Mouse (Mus musculus) embryonic facial prominence, embryonic 15.5 days (tissue): ENCODE measurements at regions not wholly inside any gene's neighbourhood (a gene's known extent, or its start where the extent isn't known, plus 50 kb on each side); places are given as distances from the start of the nearest gene placed in this dataset.

ENCODE experiments used
- ATAC-seq: fragments of 200-750 bp; cut with Nextera tagmentation; 2 replicates; pipeline ENCODE4 v1.8.0; 2017; ENCODE audit warnings: low read depth, moderate TSS enrichment; ENCODE audit not compliant: insufficient number of reproducible peaks, low FRiP score, low TSS enrichment
- H3K27ac ChIP-seq: fragments of 300-500 bp; sonication (generic); replicated peaks from 2 replicates; pipeline ENCODE4 v1.5.1; 2015; ENCODE audit warnings: mild to moderate bottlenecking, inconsistent platforms
- H3K27me3 ChIP-seq: fragments of 300-500 bp; sonication (generic); 2 replicates; pipeline ENCODE4 v1.6.1; 2015; ENCODE audit warnings: inconsistent platforms
- H3K36me3 ChIP-seq: fragments of 300-500 bp; sonication (generic); 2 replicates; pipeline ENCODE4 v1.6.1; 2015; ENCODE audit warnings: mild to moderate bottlenecking, inconsistent platforms
- H3K4me1 ChIP-seq: fragments of 300-500 bp; sonication (generic); 2 replicates; pipeline ENCODE4 v1.6.1; 2015; ENCODE audit warnings: inconsistent platforms
- H3K4me2 ChIP-seq: fragments of 300-500 bp; sonication (generic); replicated peaks from 2 replicates; pipeline ENCODE4 v1.6.1; 2015; ENCODE audit warnings: mild to moderate bottlenecking, inconsistent platforms
- H3K4me3 ChIP-seq: fragments of 300-500 bp; sonication (generic); replicated peaks from 2 replicates; pipeline ENCODE4 v1.5.1; 2015; ENCODE audit warnings: mild to moderate bottlenecking, inconsistent platforms
- H3K9ac ChIP-seq: fragments of 300-500 bp; sonication (generic); 2 replicates; pipeline ENCODE4 v1.6.1; 2015; ENCODE audit warnings: inconsistent platforms
- H3K9me3 ChIP-seq: fragments of 300-500 bp; sonication (generic); replicated peaks from 2 replicates; pipeline ENCODE4 v1.6.1; 2016; ENCODE audit warnings: inconsistent platforms
- WGBS: fragments of 180-500 bp; shearing (Covaris S2); methylation state at CpG from one replicate; pipeline ENCODE4 v1.1.7; 2015; 5-methylcytosine and 5-hydroxymethylcytosine counted together

GRCm38 (mm10) chr5:111506821-111507220 is 89.7 kb downstream of the Mn1 start:
- H3K4me3 ChIP-seq: no peak overlapping the region
- 0 out of 2 replicates have a peak, but pooled peaks cover 3% of the 10 kb centered on the region for H3K27me3 ChIP-seq
- H3K9me3 ChIP-seq: no peaks in the 10 kb centered on the region
- 0 out of 2 replicates have a peak, but pooled peaks have one; percentile 30 for ATAC-seq
- H3K9ac ChIP-seq: no peak overlapping the region
- no peak overlapping the region for H3K27ac ChIP-seq
- 56% methylated on average over 6 of the region's 6 CpGs for WGBS
- no peak overlapping the region for H3K4me2 ChIP-seq
- peaks cover 37% of the 10 kb centered on the region for H3K4me1 ChIP-seq
- no peaks in the 10 kb centered on the region for H3K36me3 ChIP-seq

- Histone ChIP-seq H3K9me3 (no peaks in the 10 kb centered on the region), H3K4me2 (no peak overlapping the region), H3K4me1 (peaks cover 42% of the 10 kb centered on the region), H3K27ac (no peak overlapping the region), H3K4me3 (no peak overlapping the region), H3K36me3 (no peaks in the 10 kb centered on the region), H3K27me3 (0 out of 2 replicates have a peak, but pooled peaks cover 3% of the 10 kb centered on the region), H3K9ac (no peak overlapping the region)
- ATAC-seq: no peak
- 100% methylated on average over 2 of the region's 2 CpGs for WGBS
Measured at GRCm38 (mm10) chr5:111507332-111507731, 90.2 kb downstream of the Mn1 start.

- ATAC-seq: 0 out of 2 replicates have a peak, but pooled peaks have one; percentile 32
- H3K27me3 ChIP-seq: 0 out of 2 replicates have a peak, but pooled peaks cover 3% of the 10 kb centered on the region
- H3K4me1 ChIP-seq: peaks cover 50% of the 10 kb centered on the region
- WGBS: 3% methylated on average over 21 of the region's 21 CpGs
- no peaks in the 10 kb centered on the region for H3K9me3 ChIP-seq
- no peaks in the 10 kb centered on the region for H3K36me3 ChIP-seq
- H3K4me2 ChIP-seq: peak overlapping the region; percentile 45
- H3K27ac ChIP-seq: 0 out of 2 replicates have a peak overlapping the region, but pooled peaks have one; percentile 7
- peak overlapping the region; percentile 26 for H3K4me3 ChIP-seq
- H3K9ac ChIP-seq: no peak overlapping the region
Measured at GRCm38 (mm10) chr5:111509014-111509561, 91.9 kb downstream of the Mn1 start.

- peaks cover 50% of the 10 kb centered on the region for H3K4me1 ChIP-seq
Measured at GRCm38 (mm10) chr5:111509575-111510057, 92.5 kb downstream of the Mn1 start.

GRCm38 (mm10) chr5:111510183-111510878 is 93.2 kb downstream of the Mn1 start:
- Histone ChIP-seq H3K9me3 (no peaks in the 10 kb centered on the region), H3K36me3 (no peaks in the 10 kb centered on the region), H3K27ac (no peak overlapping the region), H3K9ac (no peak overlapping the region), H3K4me2 (no peak overlapping the region), H3K4me3 (no peak overlapping the region), H3K27me3 (0 out of 2 replicates have a peak, but pooled peaks cover 3% of the 10 kb centered on the region), H3K4me1 (peaks cover 50% of the 10 kb centered on the region)
- 72% methylated on average over 5 of the region's 5 CpGs for WGBS
- no peak for ATAC-seq

More at GRCm38 (mm10) chr5:111509575-111510057, 92.5 kb downstream of the Mn1 start:
- peak overlapping the region; percentile 45 for H3K4me2 ChIP-seq
- no peak for ATAC-seq
- no peak overlapping the region for H3K9ac ChIP-seq
- H3K27ac ChIP-seq: 0 out of 2 replicates have a peak overlapping the region, but pooled peaks have one; percentile 7
- no peaks in the 10 kb centered on the region for H3K9me3 ChIP-seq
- H3K27me3 ChIP-seq: 0 out of 2 replicates have a peak, but pooled peaks cover 3% of the 10 kb centered on the region
- no peaks in the 10 kb centered on the region for H3K36me3 ChIP-seq
- peak overlapping the region; percentile 26 for H3K4me3 ChIP-seq
- 14% methylated on average over 9 of the region's 9 CpGs for WGBS

GRCm38 (mm10) chr5:111510879-111511231 is 93.7 kb downstream of the Mn1 start:
- H3K4me1 ChIP-seq: peaks cover 50% of the 10 kb centered on the region
- no peak overlapping the region for H3K9ac ChIP-seq
- no peaks in the 10 kb centered on the region for H3K9me3 ChIP-seq
- H3K27me3 ChIP-seq: 0 out of 2 replicates have a peak, but pooled peaks cover 3% of the 10 kb centered on the region
- no peak for ATAC-seq
- no peak overlapping the region for H3K4me3 ChIP-seq
- no peak overlapping the region for H3K4me2 ChIP-seq
- 61% methylated on average over 6 of the region's 6 CpGs for WGBS
- no peak overlapping the region for H3K27ac ChIP-seq
- no peaks in the 10 kb centered on the region for H3K36me3 ChIP-seq

- Histone ChIP-seq H3K4me2 (no peak overlapping the region), H3K9me3 (no peaks in the 10 kb centered on the region), H3K4me1 (peaks cover 41% of the 10 kb centered on the region), H3K27ac (no peak overlapping the region), H3K27me3 (0 out of 2 replicates have a peak, but pooled peaks cover 3% of the 10 kb centered on the region), H3K4me3 (no peak overlapping the region), H3K36me3 (no peaks in the 10 kb centered on the region), H3K9ac (no peak overlapping the region)
- ATAC-seq: no peak
- WGBS: 7% methylated on average over 10 of the region's 10 CpGs
Measured at GRCm38 (mm10) chr5:111511982-111512381, 94.8 kb downstream of the Mn1 start.

GRCm38 (mm10) chr5:111513976-111514375 is 96.8 kb downstream of the Mn1 start:
- 0 out of 2 replicates have a peak, but pooled peaks cover 3% of the 10 kb centered on the region for H3K27me3 ChIP-seq
- H3K27ac ChIP-seq: no peak overlapping the region
- H3K4me1 ChIP-seq: peaks cover 34% of the 10 kb centered on the region
- ATAC-seq: no peak
- 78% methylated on average over 6 of the region's 6 CpGs for WGBS
- H3K36me3 ChIP-seq: no peaks in the 10 kb centered on the region
- no peak overlapping the region for H3K9ac ChIP-seq
- no peaks in the 10 kb centered on the region for H3K9me3 ChIP-seq
- H3K4me2 ChIP-seq: no peak overlapping the region
- H3K4me3 ChIP-seq: no peak overlapping the region

GRCm38 (mm10) chr5:111519059-111519458 is 101.9 kb downstream of the Mn1 start:
- Histone ChIP-seq H3K36me3 (no peaks in the 10 kb centered on the region), H3K4me2 (no peak overlapping the region), H3K27me3 (no peaks in the 10 kb centered on the region), H3K4me3 (no peak overlapping the region), H3K9ac (no peak overlapping the region), H3K27ac (no peak overlapping the region), H3K9me3 (no peaks in the 10 kb centered on the region), H3K4me1 (peaks cover 10% of the 10 kb centered on the region)
- 63% methylated on average over 3 of the region's 3 CpGs for WGBS
- ATAC-seq: no peak

- H3K36me3 ChIP-seq: no peaks in the 10 kb centered on the region
- no peak for ATAC-seq
- no peaks in the 10 kb centered on the region for H3K9me3 ChIP-seq
- H3K4me1 ChIP-seq: peaks cover 10% of the 10 kb centered on the region
- no peak overlapping the region for H3K4me2 ChIP-seq
- H3K27ac ChIP-seq: no peak overlapping the region
- no peaks in the 10 kb centered on the region for H3K27me3 ChIP-seq
- H3K9ac ChIP-seq: no peak overlapping the region
- 21% methylated on average over 7 of the region's 7 CpGs for WGBS
- H3K4me3 ChIP-seq: no peak overlapping the region
Measured at GRCm38 (mm10) chr5:111519500-111520041, 102.4 kb downstream of the Mn1 start.

- ATAC-seq: no peak
- WGBS: 57% methylated on average over 2 of the region's 2 CpGs
- Histone ChIP-seq H3K9me3 (no peaks in the 10 kb centered on the region), H3K4me1 (peaks cover 10% of the 10 kb centered on the region), H3K4me3 (no peak overlapping the region), H3K9ac (no peak overlapping the region), H3K27ac (no peak overlapping the region), H3K4me2 (no peak overlapping the region), H3K36me3 (no peaks in the 10 kb centered on the region), H3K27me3 (no peaks in the 10 kb centered on the region)
Measured at GRCm38 (mm10) chr5:111521866-111522265, 104.7 kb downstream of the Mn1 start.
